Mouse (Mus musculus) forebrain, embryonic 16.5 days (tissue): ENCODE measurements around the gene Rnf26. TPM values are rescaled to one million over a fixed set of nuclear protein-coding genes. Genes with fewer than 3 reads are reported as not detected.

ENCODE experiments used
- ATAC-seq: fragments of 200-750 bp; cut with Nextera tagmentation; 2 replicates; pipeline ENCODE4 v1.8.0; 2017; ENCODE audit warnings: mild to moderate bottlenecking, moderate library complexity
- H3K27ac ChIP-seq: fragments of 300-500 bp; sonication (generic); 2 replicates; pipeline ENCODE4 v1.5.1; 2014; ENCODE audit warnings: low read length, control low read depth
- H3K27me3 ChIP-seq: fragments of 300-500 bp; sonication (generic); replicated peaks from 2 replicates; pipeline ENCODE4 v1.6.1; 2014; ENCODE audit warnings: low read length; ENCODE audit not compliant: control insufficient read depth, insufficient read depth
- H3K36me3 ChIP-seq: fragments of 300-500 bp; sonication (generic); 2 replicates; pipeline ENCODE4 v1.6.1; 2014; ENCODE audit not compliant: control insufficient read depth, insufficient read depth
- H3K4me1 ChIP-seq: fragments of 300-500 bp; sonication (generic); replicated peaks from 2 replicates; pipeline ENCODE4 v1.6.1; 2014; ENCODE audit warnings: low read length; ENCODE audit not compliant: control insufficient read depth, insufficient read depth
- H3K4me2 ChIP-seq: fragments of 300-500 bp; sonication (generic); 2 replicates; pipeline ENCODE4 v1.6.1; 2014; ENCODE audit warnings: mild to moderate bottlenecking, low read length, control low read depth
- H3K4me3 ChIP-seq: fragments of 300-500 bp; sonication (generic); replicated peaks from 2 replicates; pipeline ENCODE4 v1.5.1; 2014; ENCODE audit warnings: mild to moderate bottlenecking, low read length, control low read depth
- H3K9ac ChIP-seq: fragments of 300-500 bp; sonication (generic); replicated peaks from 2 replicates; pipeline ENCODE4 v1.6.1; 2014; ENCODE audit warnings: low read depth, low read length, control low read depth
- H3K9me3 ChIP-seq: fragments of 300-500 bp; sonication (generic); 2 replicates; pipeline ENCODE4 v1.6.1; 2016; ENCODE audit warnings: low read length; ENCODE audit not compliant: control insufficient read depth
- WGBS: fragments of 180-500 bp; shearing (Covaris S2); extraction: QIAGEN DNeasy Blood & Tissue Kit; methylation state at CpG from one replicate; pipeline ENCODE4 v1.1.7; 2014; 5-methylcytosine and 5-hydroxymethylcytosine counted together
- polyA plus RNA-seq: library from polyadenylated mRNA; unstranded; fragments of >200 nt; fragmentation: Nextera tagmentation; extraction: Ambion mirVana; gene quantifications from 2 replicates; pipeline ENCODE4 v1.2.1, GENCODE M21; 2015

Gene Rnf26
- polyA plus RNA-seq, 1 experiment from 2014 or later: 33.4 TPM

- no peak overlapping the region for H3K4me2 ChIP-seq
- peak; percentile 10; the same call in 1 of the 2 replicates for ATAC-seq
- peaks cover 40% of the 10 kb centered on the region for H3K4me1 ChIP-seq
- no peak overlapping the region for H3K4me3 ChIP-seq
- H3K36me3 ChIP-seq: no peaks in the 10 kb centered on the region
- no peak overlapping the region for H3K27ac ChIP-seq
- H3K9ac ChIP-seq: no peak overlapping the region
- 0 out of 2 replicates have a peak, but pooled peaks cover 8% of the 10 kb centered on the region for H3K27me3 ChIP-seq
- WGBS: 61% methylated on average over 15 of the region's 15 CpGs
- H3K9me3 ChIP-seq: no peaks in the 10 kb centered on the region
These were observed 27.3 kb downstream of the Rnf26 start for GRCm38 (mm10) chr9:44085741-44086665.

GRCm38 (mm10) chr9:44085276-44085675, 28.0 kb downstream of the Rnf26 start:
- Histone ChIP-seq H3K4me3 (peak overlapping the region; percentile 64), H3K36me3 (no peaks in the 10 kb centered on the region), H3K27me3 (0 out of 2 replicates have a peak, but pooled peaks cover 8% of the 10 kb centered on the region), H3K4me2 (peak overlapping the region; percentile 100), H3K4me1 (peaks cover 40% of the 10 kb centered on the region), H3K9ac (peak overlapping the region; percentile 66), H3K9me3 (no peaks in the 10 kb centered on the region), H3K27ac (no peak overlapping the region)
- 4% methylated on average over 10 of the region's 10 CpGs for WGBS
- ATAC-seq: no peak

- Histone ChIP-seq H3K4me3 (peak overlapping the region; percentile 64), H3K27ac (no peak overlapping the region), H3K27me3 (0 out of 2 replicates have a peak, but pooled peaks cover 8% of the 10 kb centered on the region), H3K36me3 (no peaks in the 10 kb centered on the region), H3K4me1 (peaks cover 40% of the 10 kb centered on the region), H3K9ac (peak overlapping the region; percentile 66), H3K9me3 (no peaks in the 10 kb centered on the region), H3K4me2 (peak overlapping the region; percentile 100)
- WGBS: 0% methylated on average over 62 of the region's 62 CpGs
- ATAC-seq: peak; percentile 57
These were observed 28.6 kb downstream of the Rnf26 start for GRCm38 (mm10) chr9:44084659-44085229.

DNA sequence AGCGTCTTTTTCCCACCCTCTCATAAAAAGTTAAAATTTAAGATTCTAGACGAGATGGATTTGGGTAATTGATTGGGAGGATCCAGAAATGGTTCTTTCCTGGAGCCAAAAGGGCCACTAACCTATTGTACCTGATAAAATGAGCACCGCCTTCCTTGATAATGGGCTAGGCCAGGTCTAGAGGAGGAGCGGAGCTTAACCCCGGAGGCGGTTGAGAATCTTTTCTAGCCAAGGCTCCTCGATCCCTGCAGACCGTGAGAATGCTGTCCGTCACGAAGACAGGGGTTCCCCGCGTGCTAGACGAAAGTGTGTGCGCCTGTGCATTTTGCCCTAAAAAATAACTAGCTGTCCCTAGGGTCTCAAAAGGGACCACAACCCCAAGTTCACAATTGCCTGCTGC, 29.1 kb downstream of the Rnf26 start:
- H3K4me3 ChIP-seq: peak overlapping the region; percentile 64
- peak overlapping the region; percentile 100 for H3K4me2 ChIP-seq
- 0 out of 2 replicates have a peak, but pooled peaks cover 8% of the 10 kb centered on the region for H3K27me3 ChIP-seq
- no peaks in the 10 kb centered on the region for H3K9me3 ChIP-seq
- peak overlapping the region; percentile 66 for H3K9ac ChIP-seq
- no peak for ATAC-seq
- H3K36me3 ChIP-seq: no peaks in the 10 kb centered on the region
- H3K4me1 ChIP-seq: peaks cover 40% of the 10 kb centered on the region
- 3% methylated on average over 14 of the region's 14 CpGs for WGBS
- H3K27ac ChIP-seq: no peak overlapping the region

- Histone ChIP-seq H3K4me2 (peak overlapping the region; percentile 100), H3K4me3 (peak overlapping the region; percentile 64), H3K36me3 (no peaks in the 10 kb centered on the region), H3K9me3 (no peaks in the 10 kb centered on the region), H3K9ac (no peak overlapping the region), H3K4me1 (peaks cover 45% of the 10 kb centered on the region), H3K27me3 (0 out of 2 replicates have a peak, but pooled peaks cover 8% of the 10 kb centered on the region), H3K27ac (peak overlapping the region; percentile 20; the same call in 1 of the 2 replicates)
- WGBS: 16% methylated on average over 23 of the region's 23 CpGs
- ATAC-seq: peak; percentile 43; the same call in 1 of the 2 replicates
These were observed 29.8 kb downstream of the Rnf26 start for GRCm38 (mm10) chr9:44083392-44084121.

DNA sequence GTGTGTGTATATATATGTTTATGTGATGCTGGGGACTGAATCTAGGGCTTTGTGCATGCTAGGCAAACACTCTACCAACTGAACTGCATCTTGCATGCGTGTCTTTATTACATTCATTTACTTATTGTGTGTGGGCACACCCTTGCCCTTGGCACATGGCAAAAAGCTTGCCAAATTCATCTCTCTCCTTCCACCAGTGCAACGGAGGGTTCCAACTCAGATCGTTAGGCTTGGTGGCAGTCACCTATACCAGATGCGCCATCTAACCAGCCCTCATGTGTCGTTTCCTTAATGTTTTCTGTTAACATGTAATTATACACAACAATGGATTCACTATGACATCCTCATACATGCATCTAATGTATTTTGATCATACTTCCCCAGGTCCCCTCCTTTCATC, 31.1 kb downstream of the Rnf26 start:
- Histone ChIP-seq H3K36me3 (no peaks in the 10 kb centered on the region), H3K9me3 (no peaks in the 10 kb centered on the region), H3K27ac (no peak overlapping the region), H3K4me1 (peaks cover 42% of the 10 kb centered on the region), H3K27me3 (0 out of 2 replicates have a peak, but pooled peaks cover 8% of the 10 kb centered on the region), H3K4me3 (no peak overlapping the region), H3K9ac (no peak overlapping the region), H3K4me2 (no peak overlapping the region)
- no peak for ATAC-seq
- 78% methylated on average over 5 of the region's 5 CpGs for WGBS

GRCm38 (mm10) chr9:44081581-44081980, 31.7 kb downstream of the Rnf26 start:
- H3K9me3 ChIP-seq: no peaks in the 10 kb centered on the region
- peaks cover 42% of the 10 kb centered on the region for H3K4me1 ChIP-seq
- 54% methylated on average over 5 of the region's 5 CpGs for WGBS
- no peak overlapping the region for H3K4me2 ChIP-seq
- no peak overlapping the region for H3K9ac ChIP-seq
- no peak overlapping the region for H3K4me3 ChIP-seq
- H3K27ac ChIP-seq: no peak overlapping the region
- no peaks in the 10 kb centered on the region for H3K36me3 ChIP-seq
- 0 out of 2 replicates have a peak, but pooled peaks cover 8% of the 10 kb centered on the region for H3K27me3 ChIP-seq
- no peak for ATAC-seq

DNA sequence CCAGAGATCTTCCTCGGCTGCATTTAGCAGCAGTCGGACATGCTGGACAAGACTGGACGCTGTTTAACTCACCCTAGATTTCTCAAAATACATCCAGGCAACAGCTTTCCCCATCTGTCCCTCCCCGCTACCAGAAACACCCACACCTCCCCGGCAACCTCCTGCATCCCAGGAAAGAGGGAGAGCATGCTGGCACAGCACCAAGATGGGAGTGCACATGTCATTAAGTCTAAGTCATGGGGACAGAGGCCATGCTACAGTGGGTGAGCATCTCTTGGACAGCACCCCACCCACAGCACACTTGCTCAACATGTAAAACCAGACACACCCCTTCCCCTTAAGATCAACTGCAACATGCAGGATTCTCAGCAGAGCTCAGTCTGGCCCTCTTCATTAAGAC, 32.4 kb downstream of the Rnf26 start:
- H3K36me3 ChIP-seq: no peaks in the 10 kb centered on the region
- 62% methylated on average over 5 of the region's 5 CpGs for WGBS

More for the DNA sequence above, 32.4 kb downstream of the Rnf26 start:
- Histone ChIP-seq H3K4me3 (no peak overlapping the region), H3K4me2 (no peak overlapping the region), H3K9ac (no peak overlapping the region), H3K27ac (no peak overlapping the region), H3K4me1 (peaks cover 37% of the 10 kb centered on the region), H3K27me3 (0 out of 2 replicates have a peak, but pooled peaks cover 5% of the 10 kb centered on the region), H3K9me3 (no peaks in the 10 kb centered on the region)
- ATAC-seq: no peak
